Mouse (Mus musculus) ES-E14 (cell line): ENCODE data around the gene H2-Eb1.

Experiments used
- HCFC1 ChIP-seq: IDR thresholded peaks from 2 replicates; pipeline ENCODE4 v1.6.1; 2012; ENCODE audit warnings: low read length, inconsistent platforms, borderline replicate concordance; ENCODE audit not compliant: insufficient read depth
- ZC3H11A ChIP-seq: IDR thresholded peaks from 2 replicates; pipeline ENCODE4 v1.6.1; 2012; ENCODE audit warnings: low read depth, mild to moderate bottlenecking, inconsistent platforms, low read length, borderline replicate concordance
- ZNF384 ChIP-seq: IDR thresholded peaks from 2 replicates; pipeline ENCODE4 v1.6.1; 2012; ENCODE audit warnings: low read depth, low read length, inconsistent platforms

- TF ChIP-seq HCFC1 (no peak), ZNF384 (no peak), ZC3H11A (no peak)
Measured at GRCm38 (mm10) chr17:34264452-34265351, 41.0 kb upstream of the H2-Eb1 start.
